Mouse (Mus musculus) forebrain, embryonic 12.5 days (tissue): ENCODE data around the gene Fut2. TPM values are rescaled to one million over a fixed set of nuclear protein-coding genes. Genes with fewer than 3 reads are reported as not detected.

Experiments used
- ATAC-seq: fragments of 200-750 bp; cut with Nextera tagmentation; 2 replicates; pipeline ENCODE4 v1.8.0; 2017; ENCODE audit warnings: moderate TSS enrichment; ENCODE audit not compliant: low FRiP score
- H3K27ac ChIP-seq: fragments of 300-500 bp; sonication (generic); 2 replicates; pipeline ENCODE4 v1.5.1; 2016; ENCODE audit warnings: mild to moderate bottlenecking
- H3K27me3 ChIP-seq: fragments of 300-500 bp; sonication (generic); 2 replicates; pipeline ENCODE4 v1.6.1; 2016; ENCODE audit warnings: mild to moderate bottlenecking
- H3K36me3 ChIP-seq: fragments of 300-500 bp; sonication (generic); replicated peaks from 2 replicates; pipeline ENCODE4 v1.6.1; 2016; ENCODE audit warnings: mild to moderate bottlenecking
- H3K4me1 ChIP-seq: fragments of 300-500 bp; sonication (generic); 2 replicates; pipeline ENCODE4 v1.6.1; 2016
- H3K4me2 ChIP-seq: fragments of 300-500 bp; sonication (generic); 2 replicates; pipeline ENCODE4 v1.6.1; 2016; ENCODE audit warnings: mild to moderate bottlenecking, moderate library complexity
- H3K4me3 ChIP-seq: fragments of 300-500 bp; sonication (generic); replicated peaks from 2 replicates; pipeline ENCODE4 v1.5.1; 2016; ENCODE audit warnings: mild to moderate bottlenecking
- H3K9ac ChIP-seq: fragments of 300-500 bp; sonication (generic); 2 replicates; pipeline ENCODE4 v1.6.1; 2016; ENCODE audit warnings: mild to moderate bottlenecking
- H3K9me3 ChIP-seq: fragments of 300-500 bp; sonication (generic); 2 replicates; pipeline ENCODE4 v1.6.1; 2016
- WGBS: fragments of 180-500 bp; shearing (Covaris S2); methylation state at CpG from one replicate; pipeline ENCODE4 v1.1.7; 2016; 5-methylcytosine and 5-hydroxymethylcytosine counted together
- polyA plus RNA-seq: library from polyadenylated mRNA; unstranded; fragments of >200 nt; fragmentation: Nextera tagmentation; extraction: Ambion mirVana; gene quantifications from 2 replicates; pipeline ENCODE4 v1.2.1, GENCODE M21; 2016

The Fut2 gene
- polyA plus RNA-seq, 1 experiment from 2014 or later: 0.11 TPM

DNA sequence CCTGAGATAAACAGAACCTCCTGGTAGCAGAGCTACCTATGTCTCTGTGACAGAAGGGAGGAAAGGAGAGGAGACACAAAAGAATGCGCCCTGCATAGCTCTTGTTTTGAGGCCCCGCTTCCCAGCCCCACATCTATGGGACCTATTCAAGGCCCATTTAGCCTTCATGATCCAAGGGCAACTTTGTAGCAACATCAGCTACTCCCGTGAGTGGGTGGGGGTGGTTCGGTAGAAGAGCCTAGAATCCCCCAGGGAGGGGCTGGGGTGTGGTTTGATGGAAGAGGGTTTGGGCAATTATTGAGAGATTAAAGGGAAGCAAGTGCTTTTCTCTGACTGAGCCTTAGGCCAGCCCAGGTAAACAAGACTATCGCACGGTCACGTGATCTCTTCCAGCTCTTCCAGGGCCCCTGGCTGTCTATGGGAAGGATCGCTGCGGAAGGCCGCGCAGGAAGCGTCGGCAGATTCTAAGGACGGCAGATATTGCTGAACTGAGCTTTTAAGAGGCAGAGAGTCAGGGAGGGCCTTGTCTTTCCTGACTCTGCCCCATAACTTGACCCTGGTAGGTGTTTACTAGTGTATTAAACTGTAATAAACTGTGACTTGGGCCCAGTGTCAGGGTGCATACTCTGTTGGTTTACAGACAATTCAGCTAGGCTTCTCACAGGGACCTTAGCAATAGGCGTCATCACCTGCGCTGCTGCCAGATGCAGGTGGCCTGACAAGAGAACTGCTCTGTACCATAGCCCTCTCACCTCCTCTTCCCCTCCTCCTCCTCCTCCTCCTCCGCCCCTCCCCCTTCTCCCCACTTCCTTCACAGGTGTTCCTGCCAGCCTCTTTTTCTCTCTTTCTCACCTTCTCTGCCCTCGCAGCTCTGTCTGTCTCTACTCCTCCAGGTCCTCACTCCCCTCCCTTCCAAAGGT is 67.0 kb downstream of the Fut2 start:
- Histone ChIP-seq H3K4me1 (0 out of 2 replicates have a peak, but pooled peaks cover 8% of the 10 kb centered on the region), H3K36me3 (no peaks in the 10 kb centered on the region), H3K27ac (no peak overlapping the region), H3K4me2 (no peak overlapping the region), H3K27me3 (no peaks in the 10 kb centered on the region), H3K9me3 (no peaks in the 10 kb centered on the region), H3K9ac (no peak overlapping the region), H3K4me3 (no peak overlapping the region)
- 48% methylated on average over 18 of the region's 18 CpGs for WGBS
- no peak for ATAC-seq

Other genes starting within 250 kb of the Fut2 start
- 0.50 TPM in 1 of 2 replicates, not detected in the other for gene Lhb, start 245.6 kb downstream of the Fut2 start, polyA plus RNA-seq
- gene Gys1, start 231.6 kb downstream of the Fut2 start, polyA plus RNA-seq: 28.7 and 30.7 TPM in 2 replicates
- 167 and 175 TPM in 2 replicates for gene Ruvbl2, start 228.3 kb downstream of the Fut2 start, polyA plus RNA-seq
- gene Ftl1, start 206.5 kb downstream of the Fut2 start, polyA plus RNA-seq: 5,523 and 5,537 TPM in 2 replicates
- gene Bax, start 199.5 kb downstream of the Fut2 start, polyA plus RNA-seq: 240 and 256 TPM in 2 replicates
- gene Tulp2, start 184.5 kb downstream of the Fut2 start, polyA plus RNA-seq: 0.29 and 0.34 TPM in 2 replicates
- gene Gm45808, start 179.6 kb downstream of the Fut2 start, polyA plus RNA-seq: not detected in 2 replicates
- 3.0 and 3.6 TPM in 2 replicates for gene Dhdh, start 177.6 kb downstream of the Fut2 start, polyA plus RNA-seq
- 89.5 and 90.5 TPM in 2 replicates for gene Nucb1, start 156.0 kb downstream of the Fut2 start, polyA plus RNA-seq
- 14.6 and 16.6 TPM in 2 replicates for gene Ppp1r15a, start 140.1 kb downstream of the Fut2 start, polyA plus RNA-seq
- 0.74 and 1.0 TPM in 2 replicates for gene Plekha4, start 140.1 kb downstream of the Fut2 start, polyA plus RNA-seq
- 0.42 and 0.52 TPM in 2 replicates for gene Hsd17b14, start 111.5 kb downstream of the Fut2 start, polyA plus RNA-seq
- gene Bcat2, start 96.2 kb downstream of the Fut2 start, polyA plus RNA-seq: 18.3 and 22.2 TPM in 2 replicates
- gene Fgf21, start 50.9 kb downstream of the Fut2 start, polyA plus RNA-seq: not detected in 2 replicates
- gene Fut1, start 49.1 kb downstream of the Fut2 start, polyA plus RNA-seq: 0.10 and 0.24 TPM in 2 replicates
- 0.13 TPM in 1 of 2 replicates, not detected in the other for gene Izumo1, start 44.6 kb downstream of the Fut2 start, polyA plus RNA-seq
- 8.3 and 8.9 TPM in 2 replicates for gene Rasip1, start 38.9 kb downstream of the Fut2 start, polyA plus RNA-seq
- 2.6 and 3.1 TPM in 2 replicates for gene Mamstr, start 26.4 kb downstream of the Fut2 start, polyA plus RNA-seq
- 0.23 and 0.33 TPM in 2 replicates for gene Ntn5, start 17.6 kb upstream of the Fut2 start, polyA plus RNA-seq
- 0.64 and 0.68 TPM in 2 replicates for gene Sec1, start 28.0 kb upstream of the Fut2 start, polyA plus RNA-seq
- gene Car11, start 33.4 kb upstream of the Fut2 start, polyA plus RNA-seq: 10.2 and 11.0 TPM in 2 replicates
- 3.8 and 3.9 TPM in 2 replicates for gene Dbp, start 38.7 kb upstream of the Fut2 start, polyA plus RNA-seq
- 707 and 745 TPM in 2 replicates for gene Rpl18, start 49.1 kb upstream of the Fut2 start, polyA plus RNA-seq
- 26.5 and 30.1 TPM in 2 replicates for gene Sphk2, start 51.6 kb upstream of the Fut2 start, polyA plus RNA-seq
- gene Fam83e, start 54.8 kb upstream of the Fut2 start, polyA plus RNA-seq: 1.1 and 1.5 TPM in 2 replicates
- gene Spaca4, start 59.4 kb upstream of the Fut2 start, polyA plus RNA-seq: not detected in 2 replicates
- gene Lmtk3, start 117.3 kb upstream of the Fut2 start, polyA plus RNA-seq: 10.2 and 10.8 TPM in 2 replicates
- gene Sult2b1, start 118.3 kb upstream of the Fut2 start, polyA plus RNA-seq: 1.5 and 1.9 TPM in 2 replicates
- gene Cyth2, start 148.2 kb upstream of the Fut2 start, polyA plus RNA-seq: 275 and 276 TPM in 2 replicates
- 0.73 and 0.95 TPM in 2 replicates for gene Kcnj14, start 158.4 kb upstream of the Fut2 start, polyA plus RNA-seq
- 55.5 and 60.0 TPM in 2 replicates for gene Grwd1, start 164.6 kb upstream of the Fut2 start, polyA plus RNA-seq
- gene Kdelr1, start 206.4 kb upstream of the Fut2 start, polyA plus RNA-seq: 38.6 and 44.6 TPM in 2 replicates
- 0.33 and 0.47 TPM in 2 replicates for gene Grin2d, start 212.0 kb upstream of the Fut2 start, polyA plus RNA-seq
- gene Syngr4, start 230.3 kb upstream of the Fut2 start, polyA plus RNA-seq: 0.63 and 0.88 TPM in 2 replicates
- 3.3 and 3.9 TPM in 2 replicates for gene Tmem143, start 230.5 kb upstream of the Fut2 start, polyA plus RNA-seq